Mouse (Mus musculus) hindbrain, embryonic 16.5 days (tissue): ENCODE data around the gene Olfml2a. TPM values are rescaled to one million over a fixed set of nuclear protein-coding genes. Genes with fewer than 3 reads are reported as not detected.
"Not testable (repeated sequence)": the region's sequence is repeated elsewhere in the genome, so short reads cannot be mapped to it uniquely, and the experiment has no call there.

ENCODE experiments used
- ATAC-seq: fragments of 200-750 bp; cut with Nextera tagmentation; 2 replicates; pipeline ENCODE4 v1.8.0; 2017; ENCODE audit warnings: moderate TSS enrichment, moderate library complexity
- H3K27ac ChIP-seq: fragments of 300-500 bp; sonication (generic); 2 replicates; pipeline ENCODE4 v1.5.1; 2014; ENCODE audit warnings: low read depth, mild to moderate bottlenecking, control low read depth, low read length, moderate library complexity
- H3K27me3 ChIP-seq: fragments of 300-500 bp; sonication (generic); replicated peaks from 2 replicates; pipeline ENCODE4 v1.6.1; 2014; ENCODE audit warnings: low read length; ENCODE audit not compliant: control insufficient read depth, insufficient read depth
- H3K36me3 ChIP-seq: fragments of 300-500 bp; sonication (generic); 2 replicates; pipeline ENCODE4 v1.6.1; 2014; ENCODE audit warnings: mild to moderate bottlenecking, low read length, moderate library complexity, mixed read lengths; ENCODE audit not compliant: control insufficient read depth, insufficient read depth
- H3K4me1 ChIP-seq: fragments of 300-500 bp; sonication (generic); 2 replicates; pipeline ENCODE4 v1.6.1; 2014; ENCODE audit warnings: low read depth, low read length; ENCODE audit not compliant: control insufficient read depth, insufficient read depth
- H3K4me2 ChIP-seq: fragments of 300-500 bp; sonication (generic); 2 replicates; pipeline ENCODE4 v1.6.1; 2014; ENCODE audit warnings: mild to moderate bottlenecking, low read length, control low read depth, moderate library complexity
- H3K4me3 ChIP-seq: fragments of 300-500 bp; sonication (generic); 2 replicates; pipeline ENCODE4 v1.5.1; 2014; ENCODE audit warnings: mild to moderate bottlenecking, low read length, control low read depth, moderate library complexity
- H3K9ac ChIP-seq: fragments of 300-500 bp; sonication (generic); 2 replicates; pipeline ENCODE4 v1.6.1; 2014; ENCODE audit warnings: low read depth, mild to moderate bottlenecking, control low read depth, low read length, moderate library complexity
- H3K9me3 ChIP-seq: fragments of 300-500 bp; sonication (generic); 2 replicates; pipeline ENCODE4 v1.6.1; 2014; ENCODE audit warnings: mild to moderate bottlenecking, low read length, moderate library complexity; ENCODE audit not compliant: control insufficient read depth
- WGBS: fragments of 180-500 bp; shearing (Covaris S2); extraction: QIAGEN DNeasy Blood & Tissue Kit; methylation state at CpG from one replicate; pipeline ENCODE4 v1.1.7; 2014; 5-methylcytosine and 5-hydroxymethylcytosine counted together
- polyA plus RNA-seq: library from polyadenylated mRNA; unstranded; fragments of >200 nt; fragmentation: Nextera tagmentation; extraction: Ambion mirVana; gene quantifications from 2 replicates; pipeline ENCODE4 v1.2.1, GENCODE M21; 2015

Gene Olfml2a
- polyA plus RNA-seq, 1 experiment from 2014 or later = 4.4 TPM

GRCm38 (mm10) chr2:39008954-39009365 is 77.2 kb downstream of the Olfml2a start:
- H3K9me3 ChIP-seq = no peaks in the 10 kb centered on the region
- peak overlapping the region; percentile 95 for H3K4me2 ChIP-seq
- no peaks in the 10 kb centered on the region for H3K27me3 ChIP-seq
- H3K4me1 ChIP-seq = peaks cover 35% of the 10 kb centered on the region
- peak overlapping the region; percentile 84 for H3K4me3 ChIP-seq
- no peak for ATAC-seq
- H3K27ac ChIP-seq = peak overlapping the region; percentile 88
- 36% methylated on average over 3 of the region's 3 CpGs for WGBS
- H3K36me3 ChIP-seq = peaks cover 6% of the 10 kb centered on the region; the same call in 1 of the 2 replicates
- H3K9ac ChIP-seq = peak overlapping the region; percentile 95

- not testable (repeated sequence) for ATAC-seq, H3K9me3 ChIP-seq, H3K4me3 ChIP-seq, H3K27me3 ChIP-seq, H3K4me2 ChIP-seq, H3K9ac ChIP-seq, H3K27ac ChIP-seq
- Histone ChIP-seq H3K36me3 (peaks cover 14% of the 10 kb centered on the region; the same call in 1 of the 2 replicates), H3K4me1 (peaks cover 31% of the 10 kb centered on the region)
- 93% methylated on average over 5 of the region's 5 CpGs for WGBS
Observed at GRCm38 (mm10) chr2:39010144-39010543, 78.4 kb downstream of the Olfml2a start.

GRCm38 (mm10) chr2:39011264-39011663 is 79.5 kb downstream of the Olfml2a start:
- peaks cover 25% of the 10 kb centered on the region for H3K4me1 ChIP-seq
- H3K9me3 ChIP-seq = no peaks in the 10 kb centered on the region
- no peak for ATAC-seq
- H3K36me3 ChIP-seq = peaks cover 24% of the 10 kb centered on the region
- no peak overlapping the region for H3K4me2 ChIP-seq
- H3K9ac ChIP-seq = no peak overlapping the region
- no peak overlapping the region for H3K4me3 ChIP-seq
- H3K27me3 ChIP-seq = no peaks in the 10 kb centered on the region
- H3K27ac ChIP-seq = no peak overlapping the region

- H3K4me3 ChIP-seq = no peak overlapping the region
- H3K27me3 ChIP-seq = no peaks in the 10 kb centered on the region
- H3K4me1 ChIP-seq = peaks cover 24% of the 10 kb centered on the region
- 93% methylated on average over 3 of the region's 3 CpGs for WGBS
- no peak for ATAC-seq
- H3K4me2 ChIP-seq = no peak overlapping the region
- peaks cover 29% of the 10 kb centered on the region for H3K36me3 ChIP-seq
- no peak overlapping the region for H3K27ac ChIP-seq
- no peaks in the 10 kb centered on the region for H3K9me3 ChIP-seq
- no peak overlapping the region for H3K9ac ChIP-seq
Observed at GRCm38 (mm10) chr2:39011971-39012370, 80.2 kb downstream of the Olfml2a start.

GRCm38 (mm10) chr2:39012768-39013279 is 81.0 kb downstream of the Olfml2a start:
- H3K36me3 ChIP-seq = peaks cover 29% of the 10 kb centered on the region
- peaks cover 20% of the 10 kb centered on the region for H3K4me1 ChIP-seq
- ATAC-seq = no peak
- H3K4me2 ChIP-seq = no peak overlapping the region
- H3K4me3 ChIP-seq = no peak overlapping the region
- WGBS = 85% methylated on average over 7 of the region's 7 CpGs
- H3K9ac ChIP-seq = no peak overlapping the region
- H3K27ac ChIP-seq = no peak overlapping the region
- H3K27me3 ChIP-seq = no peaks in the 10 kb centered on the region
- H3K9me3 ChIP-seq = no peaks in the 10 kb centered on the region

Other genes starting within 250 kb of the Olfml2a start
- gene Nr5a1, start 217.4 kb upstream of the Olfml2a start, polyA plus RNA-seq = 0.16 TPM in 1 of 2 replicates, not detected in the other
- 1.8 and 2.4 TPM in 2 replicates for gene Nr6a1, start 4.3 kb upstream of the Olfml2a start, polyA plus RNA-seq
- 1.5 and 1.7 TPM in 2 replicates for gene Wdr38, start 65.5 kb downstream of the Olfml2a start, polyA plus RNA-seq
- 140 and 152 TPM in 2 replicates for gene Arpc5l, start 73.4 kb downstream of the Olfml2a start, polyA plus RNA-seq
- gene Rpl35, start 73.6 kb downstream of the Olfml2a start, polyA plus RNA-seq = 497 and 554 TPM in 2 replicates
- 27.1 and 30.2 TPM in 2 replicates for gene Golga1, start 133.6 kb downstream of the Olfml2a start, polyA plus RNA-seq